Mouse (Mus musculus) lung, adult 18-20 months (tissue): Measurements from ENCODE around the gene Cort.
"Not testable (repeated sequence)": the region's sequence is repeated elsewhere in the genome, so short reads cannot be mapped to it uniquely, and the experiment has no call there.

Experiments
- DNase-seq, 2 experiments: peaks; one replicate each; pipeline ENCODE4 v3.0.0; 2022; ENCODE audit warnings: mixed read lengths in 2 of 2

The Cort gene

GRCm38 (mm10) chr4:149145151-149145550 is 18.6 kb upstream of the Cort start:
- no peak for DNase-seq

DNA sequence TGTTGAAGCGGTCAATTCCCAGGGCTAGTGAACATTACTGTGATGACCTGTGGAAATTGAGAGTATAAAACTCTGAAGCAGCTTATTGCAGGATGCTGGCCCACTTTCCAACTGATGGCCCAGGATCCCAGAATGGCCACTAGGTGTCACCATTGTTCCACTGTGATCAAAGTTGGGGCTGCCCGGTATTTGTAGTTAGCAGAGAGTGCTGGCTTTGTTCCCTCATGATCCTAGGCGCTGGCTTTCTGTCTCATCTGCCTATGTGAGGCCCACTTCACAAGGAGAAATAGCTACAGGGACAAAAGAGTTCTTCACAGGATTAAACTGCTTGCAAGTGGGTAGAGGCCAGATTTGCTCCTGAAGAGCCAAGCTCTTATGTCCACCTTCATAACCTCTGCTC is 17.9 kb upstream of the Cort start:
- peak; percentile 76 to 79 for DNase-seq

DNA sequence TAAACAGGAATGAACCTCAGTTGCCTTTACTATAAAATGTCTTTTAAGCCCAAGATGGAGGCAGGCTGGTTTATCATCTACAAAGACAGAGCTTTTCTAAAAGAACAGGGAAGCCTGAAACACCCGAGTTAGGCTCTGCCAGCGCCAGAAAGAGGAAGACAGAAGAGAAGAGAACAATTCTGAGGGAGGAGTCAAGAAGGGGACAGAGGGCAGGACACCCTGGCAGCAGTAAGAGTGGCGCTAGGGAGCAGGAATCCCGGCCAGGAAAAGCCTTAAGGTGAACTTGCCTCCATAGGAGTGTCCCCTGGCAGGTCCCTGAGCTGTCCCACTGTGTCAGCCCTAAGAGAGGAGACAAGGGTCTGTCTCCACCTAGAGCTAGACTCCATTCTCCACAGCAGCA is 17.0 kb upstream of the Cort start:
- no peak for DNase-seq

DNA sequence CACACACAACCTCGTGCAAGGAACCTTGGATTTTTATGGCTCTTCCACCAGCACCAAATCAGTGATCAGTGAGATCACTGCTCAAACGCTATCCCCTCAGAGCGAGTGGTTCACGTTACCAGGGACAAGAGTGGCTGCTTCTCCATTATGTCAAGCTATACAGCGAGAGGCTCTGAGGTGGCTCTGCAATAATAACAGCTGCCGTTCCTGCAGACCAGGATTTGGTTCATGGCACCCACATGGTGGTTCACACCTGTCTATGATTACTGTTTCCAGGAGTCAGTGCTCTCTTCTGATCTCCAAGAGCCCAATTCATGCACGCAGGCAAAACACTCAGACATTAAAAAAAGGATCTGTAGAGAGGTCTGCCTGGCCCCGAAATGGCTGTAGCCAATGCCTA is 12.0 kb upstream of the Cort start:
- DNase-seq, result no peak

- DNase-seq, result peak; percentile 83 to 88
Observed at GRCm38 (mm10) chr4:149136982-149137770, 10.6 kb upstream of the Cort start, which contains the start of gene Cenps. TSS of gene Cenps (minus strand) at chr4:149137629.

DNA sequence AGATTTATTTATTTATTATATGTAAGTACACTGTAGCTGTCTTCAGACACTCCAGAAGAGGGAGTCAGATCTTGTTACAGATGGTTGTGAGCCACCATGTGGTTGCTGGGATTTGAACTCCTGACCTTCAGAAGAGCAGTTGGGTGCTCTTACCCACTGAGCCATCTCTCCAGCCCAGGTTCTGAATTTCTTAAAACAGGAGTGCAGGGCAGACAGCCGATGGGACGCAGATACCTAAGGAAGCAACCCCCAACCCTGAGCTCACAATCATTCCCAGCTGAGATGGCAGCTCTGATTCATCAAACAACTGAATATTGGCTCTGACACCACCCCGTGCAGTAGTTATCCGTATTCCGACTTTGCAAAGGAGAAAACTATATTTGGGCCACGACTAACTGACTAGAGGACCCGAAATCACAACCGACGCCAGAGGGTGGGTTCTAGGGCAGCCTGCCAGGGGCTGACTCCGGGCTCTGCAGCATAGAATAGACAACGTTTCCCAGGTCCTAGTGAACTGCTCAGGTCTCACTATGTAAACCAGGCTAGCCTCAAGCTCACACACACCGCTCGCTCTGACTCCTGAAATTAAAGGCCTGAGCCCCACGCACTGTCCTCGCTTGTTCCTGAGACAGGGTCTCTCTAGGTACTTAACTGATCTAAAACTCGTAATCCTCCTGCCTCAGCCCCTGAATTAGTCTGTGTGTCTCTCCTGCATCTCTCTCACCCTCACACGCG is 9.7 kb upstream of the Cort start:
- no peak for DNase-seq

DNA sequence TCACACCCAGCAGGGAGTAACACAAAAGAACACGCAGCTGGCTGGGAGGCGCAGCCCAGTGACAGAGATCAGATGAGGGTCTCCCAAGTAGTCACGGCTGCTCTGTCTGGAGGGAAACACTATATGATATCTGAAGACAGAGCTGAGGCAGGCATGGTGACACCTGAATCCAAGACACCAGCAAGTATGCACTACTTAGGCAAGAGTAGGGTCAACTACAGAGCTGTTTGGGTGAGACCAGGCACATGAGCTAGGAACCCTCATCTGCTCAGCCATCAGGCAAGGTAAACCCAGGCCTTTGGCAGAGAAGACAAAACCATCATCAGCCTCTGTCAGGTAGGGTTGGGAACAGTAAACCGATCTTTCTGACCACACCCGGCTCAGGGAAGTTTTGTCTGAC is 6.8 kb upstream of the Cort start:
- no peak for DNase-seq

DNA sequence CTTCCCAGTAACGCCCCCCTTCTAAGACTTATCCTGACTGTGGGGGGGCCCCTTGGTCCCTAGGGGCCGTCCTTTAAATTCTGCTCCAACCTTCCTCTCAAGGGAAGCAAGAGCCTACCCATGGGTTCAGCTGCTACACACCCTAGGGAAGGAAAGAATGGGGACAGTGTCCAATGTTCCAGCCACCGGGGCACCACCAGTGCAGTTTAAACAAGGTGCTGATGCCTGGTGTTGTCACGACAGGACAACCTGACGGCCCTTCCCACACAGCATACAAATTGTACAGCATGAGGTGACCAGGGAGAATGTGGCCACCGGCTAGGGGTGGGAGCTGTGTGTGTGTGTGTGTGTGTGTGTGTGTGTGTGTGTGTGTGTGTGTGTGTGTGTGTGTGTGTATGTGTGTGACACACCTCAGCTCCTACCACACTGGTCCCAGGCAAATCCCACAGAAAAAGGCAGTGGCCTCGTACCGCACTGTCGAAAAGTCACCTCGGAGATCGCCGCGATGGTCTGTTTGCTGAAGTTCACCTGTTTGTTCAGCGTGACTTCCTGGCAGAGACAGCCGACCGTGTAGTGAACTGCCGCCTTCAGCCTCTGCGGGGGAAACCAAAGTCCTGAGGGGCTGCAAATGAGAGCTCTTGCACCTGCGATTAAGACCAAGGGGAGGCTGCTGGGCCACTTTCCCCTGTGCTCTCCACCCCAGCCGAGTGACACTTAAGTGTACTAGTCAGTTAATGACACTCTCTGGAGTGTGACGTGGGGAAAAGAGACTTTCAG is 5.4 kb upstream of the Cort start:
- DNase-seq, result peak in 1 of 2 experiments; percentile 25

- DNase-seq, result no peak
Observed at GRCm38 (mm10) chr4:149131021-149131752, 4.6 kb upstream of the Cort start.

DNA sequence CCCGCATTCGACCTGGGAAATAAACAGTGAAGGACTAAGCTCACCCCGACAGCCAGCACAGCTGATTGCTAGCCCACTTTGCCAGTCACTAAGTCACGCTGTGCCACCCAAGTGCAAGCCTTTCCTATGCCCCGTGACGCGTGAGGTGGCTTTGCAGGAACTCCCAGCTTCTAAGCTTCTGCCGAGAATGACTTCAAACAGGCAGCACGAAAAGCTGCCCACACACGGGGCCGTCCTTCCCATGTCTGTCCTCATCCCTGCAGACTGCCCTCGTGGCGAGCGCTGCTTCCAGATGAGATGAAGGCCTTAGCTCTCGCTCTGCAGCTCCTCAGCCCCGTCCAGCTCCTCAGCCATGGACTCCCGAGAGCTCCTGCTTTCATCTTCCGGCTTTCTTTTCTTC is 1.9 kb upstream of the Cort start:
- no peak for DNase-seq

DNA sequence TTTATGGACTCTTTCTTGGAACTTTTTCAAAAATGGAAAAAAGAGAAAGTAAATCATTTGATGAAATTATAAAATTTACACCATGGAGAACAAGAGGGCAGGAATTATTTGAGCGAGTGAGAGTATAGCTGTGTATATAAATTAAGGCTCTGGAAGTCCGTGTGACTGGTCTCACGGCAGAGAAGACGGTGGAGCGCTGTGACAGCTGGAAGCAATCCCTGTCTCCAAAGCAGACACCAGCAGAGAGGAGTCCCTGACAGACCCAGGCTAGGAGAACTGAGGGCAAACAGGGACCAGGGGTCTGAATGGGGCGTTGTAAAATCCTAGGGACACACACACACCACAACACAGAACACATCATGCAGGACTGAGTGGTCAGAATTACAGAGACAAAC is 451 bp downstream of the Cort start:
- no peak for DNase-seq

DNA sequence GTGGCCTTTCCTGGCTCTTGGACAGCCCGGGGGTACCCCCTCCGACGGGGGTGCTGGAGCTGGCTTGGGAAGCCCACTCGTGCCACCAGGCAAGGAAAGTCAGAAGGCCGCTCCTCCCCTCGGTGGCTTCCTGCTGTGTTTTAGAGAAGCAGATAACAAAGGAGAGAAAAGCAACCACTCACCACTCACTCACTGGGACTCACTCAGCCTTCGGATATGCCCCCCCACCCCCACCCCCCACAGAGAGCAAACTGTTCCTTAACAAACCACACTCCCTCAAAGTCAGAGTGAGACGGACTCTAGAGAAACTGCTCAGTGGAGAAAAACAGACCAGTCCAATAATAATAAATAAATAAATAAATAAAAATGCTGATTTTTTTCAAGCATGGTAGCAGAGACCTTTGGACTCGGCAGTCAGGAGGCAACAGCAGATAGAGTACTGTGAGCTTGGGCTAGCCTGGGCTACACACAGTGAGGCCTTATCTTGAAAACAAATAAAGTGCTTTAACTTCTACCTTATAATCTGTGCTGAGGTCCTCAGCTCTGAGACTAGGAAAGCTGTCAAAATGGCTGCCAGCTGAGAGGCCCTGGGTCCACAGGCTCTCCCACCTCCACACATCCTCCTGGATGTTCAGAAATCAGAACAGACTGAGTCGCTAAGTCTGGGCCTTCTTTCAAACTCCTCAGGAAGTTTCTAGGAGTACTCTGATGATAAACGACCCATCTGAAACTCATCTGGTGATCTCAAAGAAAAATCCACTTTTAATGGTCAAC is 1.0 kb downstream of the Cort start:
- DNase-seq, result no peak

DNA sequence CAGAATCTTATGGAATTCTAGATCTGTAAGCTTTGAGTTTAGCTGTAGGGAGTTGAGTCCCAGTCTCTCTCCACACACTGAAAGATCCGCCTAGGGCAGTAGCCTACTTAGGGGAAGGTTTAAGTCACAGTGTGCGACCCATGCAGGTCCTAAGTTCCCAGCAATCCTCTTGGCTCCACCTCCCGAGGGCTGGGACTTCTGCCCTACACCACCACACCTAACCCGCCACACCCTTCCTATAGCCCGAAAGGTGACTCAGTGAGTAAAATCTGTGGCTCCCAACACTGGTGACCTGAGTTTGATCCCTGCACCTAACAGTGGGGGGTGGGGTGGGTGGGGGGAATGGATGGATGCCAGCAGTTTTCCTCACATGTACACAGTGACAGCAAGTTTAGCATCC is 3.1 kb downstream of the Cort start:
- no peak for DNase-seq

GRCm38 (mm10) chr4:149119978-149120562 is 6.5 kb downstream of the Cort start:
- not testable (repeated sequence) for DNase-seq

GRCm38 (mm10) chr4:149103875-149104561 is 22.5 kb downstream of the Cort start, which contains the start of gene Dffa:
TSS of gene Dffa (plus strand) at chr4:149104146.
- DNase-seq, result peak; percentile 94 to 96

GRCm38 (mm10) chr4:149101456-149101855 is 25.1 kb downstream of the Cort start:
- DNase-seq, result no peak

- DNase-seq, result not testable (repeated sequence)
Observed at GRCm38 (mm10) chr4:149100449-149100848, 26.1 kb downstream of the Cort start.

GRCm38 (mm10) chr4:149099369-149100017 is 27.1 kb downstream of the Cort start, which contains the start of gene Pex14:
TSS of gene Pex14 (minus strand) at chr4:149099876.
- DNase-seq, result peak; percentile 92 to 93

GRCm38 (mm10) chr4:149098571-149098970 is 28.0 kb downstream of the Cort start:
- DNase-seq, result no peak

- DNase-seq, result no peak
Observed at GRCm38 (mm10) chr4:149097956-149098355, 28.6 kb downstream of the Cort start.
